Mouse (Mus musculus): ENCODE results near the gene Insr. TPM values are rescaled to one million over a fixed set of nuclear protein-coding genes. Genes with fewer than 3 reads are reported as not detected.
"Not testable (repeated sequence)": the region's sequence is repeated elsewhere in the genome, so short reads cannot be mapped to it uniquely, and the experiment has no call there.

The Insr gene
- 10 to 100 TPM; 53.7 to 56.4 TPM for total RNA-seq (2021)
- long read RNA-seq, experiment 1, partial matches to known transcripts: 0 of 6 reads
- long read RNA-seq, experiment 1, other reads (novel, unspliced or antisense): 6 of 6 reads
- long read RNA-seq, experiment 2, partial matches to known transcripts: 1 of 3 reads
- long read RNA-seq, experiment 2, other reads (novel, unspliced or antisense): 2 of 3 reads

DNA sequence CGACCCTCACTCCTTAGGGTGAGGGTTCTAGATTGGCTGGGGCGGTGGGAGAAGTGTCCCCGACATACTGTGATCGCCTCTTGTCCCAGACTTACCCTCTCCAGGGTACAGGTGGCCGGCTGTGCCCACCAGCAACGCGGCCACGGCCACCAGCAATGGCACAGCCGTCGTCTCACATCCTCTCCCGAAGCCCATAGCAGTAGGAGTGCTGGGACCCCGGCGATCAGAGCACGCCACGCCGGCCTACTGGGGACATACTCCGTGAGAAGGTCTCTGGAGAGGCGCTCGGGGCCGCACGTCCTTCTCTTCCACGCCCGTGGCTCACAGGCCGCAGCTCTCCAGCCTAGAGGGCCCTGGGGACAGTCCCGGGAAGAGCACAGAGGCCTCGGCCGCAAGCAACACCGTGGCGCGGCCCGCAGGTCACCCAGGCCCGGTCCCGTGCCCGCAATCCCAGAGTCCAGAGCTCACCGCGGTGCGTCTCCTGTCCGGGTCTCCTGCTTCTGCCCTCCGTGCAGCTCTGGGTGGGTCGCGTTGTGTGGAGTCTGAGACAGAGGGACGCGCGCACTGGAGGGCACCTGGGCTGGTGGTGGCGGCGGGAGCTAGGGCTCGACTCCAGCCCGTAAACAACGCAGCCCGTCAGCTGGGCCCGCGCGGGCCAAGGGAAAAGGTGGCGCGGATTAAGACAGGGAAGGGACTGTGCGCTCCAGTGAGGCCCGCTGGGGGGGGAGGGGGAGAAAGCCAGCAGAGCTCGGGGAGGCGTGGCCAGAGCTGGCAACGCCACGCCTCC lies at the start of gene Insr:
Gene Insr, minus strand, starts transcription at position 684 of the 787 bp plus-strand sequence.
- peak; percentile 96 for DNase-seq (ENCODE audit: low spot score)

DNA sequence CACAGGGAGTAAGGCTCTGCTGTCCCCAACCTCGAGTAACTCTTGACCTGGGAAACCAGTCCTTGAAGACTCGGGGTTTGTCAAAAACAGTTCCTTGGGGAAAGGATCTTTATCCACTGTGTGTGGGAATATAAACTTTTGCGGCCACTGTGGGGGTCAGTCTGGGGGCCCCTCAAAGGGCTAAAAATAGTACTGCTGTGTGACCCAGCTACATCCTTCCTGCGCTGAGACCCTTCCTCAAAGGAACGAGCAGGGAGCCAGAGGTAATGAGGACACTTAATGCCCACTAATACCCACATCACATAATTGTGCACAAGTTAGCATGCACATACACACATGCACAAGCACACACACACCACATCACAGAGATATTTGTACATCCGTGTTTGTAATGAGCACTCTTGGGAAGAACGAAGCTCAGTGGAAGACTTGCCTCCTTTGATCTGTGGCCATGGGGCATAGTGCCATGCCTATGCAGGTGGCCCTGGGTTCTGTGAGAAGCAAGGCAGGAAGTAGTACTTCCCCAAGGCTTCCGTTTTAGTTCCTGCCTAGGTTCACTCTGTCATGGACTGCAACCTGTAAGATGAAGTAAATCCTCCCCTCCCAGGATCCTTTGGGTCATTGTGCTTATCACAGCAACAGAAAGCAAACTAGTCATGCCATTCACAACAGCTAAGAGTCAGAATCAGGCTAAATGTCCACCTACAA lies 48.3 kb upstream of the Insr start:
- DNase-seq (ENCODE audit: low spot score): no peak

DNA sequence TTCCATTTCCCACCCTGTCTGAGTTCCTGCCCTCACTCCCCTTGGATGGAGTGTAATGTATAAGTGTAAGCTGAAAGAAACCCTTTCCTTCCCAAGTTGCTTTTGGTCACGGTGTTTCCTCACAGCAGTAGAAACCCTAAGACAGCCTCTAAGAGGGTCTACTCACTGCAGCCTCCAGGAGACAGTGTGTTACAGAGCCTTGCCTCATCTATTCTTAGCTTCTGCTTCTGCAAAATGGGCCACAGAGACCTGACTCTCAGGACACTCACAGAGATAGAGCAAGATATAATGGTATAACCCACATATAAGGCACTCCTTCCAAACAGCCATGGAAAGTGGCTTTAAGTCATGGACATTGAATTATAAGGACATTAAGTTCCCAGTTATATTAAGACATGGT lies 47.6 kb upstream of the Insr start:
- DNase-seq (ENCODE audit: low spot score): no peak

DNA sequence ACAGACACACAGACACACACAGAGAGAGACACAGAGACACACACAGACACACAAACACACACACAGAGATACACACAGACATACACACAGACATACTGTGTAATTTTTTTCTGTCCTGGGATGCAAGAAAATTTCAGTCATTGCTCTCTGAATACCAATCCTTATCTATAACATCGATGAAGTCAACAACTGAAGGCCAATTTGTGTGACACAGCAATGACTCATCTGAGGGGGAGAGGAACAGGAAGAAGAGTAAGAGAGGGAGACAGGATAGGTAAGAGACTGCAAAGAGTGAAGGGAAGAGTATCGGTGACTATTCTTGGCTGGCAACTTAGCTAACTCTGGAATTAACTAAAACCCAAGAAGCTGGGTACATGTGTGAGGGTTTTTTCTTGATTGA lies 44.8 kb upstream of the Insr start:
- no peak for DNase-seq (ENCODE audit: low spot score)

DNA sequence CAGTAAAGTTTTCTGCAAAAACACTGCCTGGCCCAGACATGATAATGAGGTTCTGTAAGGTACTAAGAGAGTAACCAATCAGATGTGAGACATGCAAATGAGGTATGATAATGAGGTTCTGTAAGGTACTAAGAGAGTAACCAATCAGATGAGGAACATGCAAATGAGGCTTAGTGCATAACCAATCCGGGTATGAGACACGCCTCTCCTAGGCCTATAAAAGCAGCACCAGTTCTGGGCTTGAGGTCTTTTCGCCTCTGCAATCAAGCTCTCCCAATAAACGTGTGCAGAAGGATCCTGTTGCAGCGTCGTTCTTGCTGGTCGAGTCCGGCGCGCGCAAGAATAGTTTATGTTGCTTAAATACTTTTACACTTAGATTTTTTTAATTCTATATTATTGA lies 39.9 kb upstream of the Insr start:
- DNase-seq (ENCODE audit: low spot score): not testable (repeated sequence)

DNA sequence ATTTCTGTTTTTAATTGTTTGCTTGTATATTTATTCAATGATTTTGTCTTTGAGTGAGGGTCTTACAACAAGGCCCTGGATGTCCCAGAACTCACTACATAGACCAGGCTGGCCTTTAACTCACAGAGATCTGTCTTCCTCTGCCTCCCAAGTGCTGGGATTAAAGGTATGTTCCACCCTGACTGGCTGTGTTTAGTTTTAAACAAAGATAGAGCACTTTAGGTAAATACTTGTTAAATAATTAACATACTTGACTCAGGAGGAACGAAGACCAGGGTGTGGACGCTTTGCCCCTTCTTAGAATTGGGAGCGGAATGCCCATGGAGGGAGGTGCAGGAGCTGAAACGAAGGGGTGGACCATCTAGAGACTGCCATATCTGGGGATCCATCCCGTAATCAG lies 37.2 kb upstream of the Insr start:
- no peak for DNase-seq (ENCODE audit: low spot score)

DNA sequence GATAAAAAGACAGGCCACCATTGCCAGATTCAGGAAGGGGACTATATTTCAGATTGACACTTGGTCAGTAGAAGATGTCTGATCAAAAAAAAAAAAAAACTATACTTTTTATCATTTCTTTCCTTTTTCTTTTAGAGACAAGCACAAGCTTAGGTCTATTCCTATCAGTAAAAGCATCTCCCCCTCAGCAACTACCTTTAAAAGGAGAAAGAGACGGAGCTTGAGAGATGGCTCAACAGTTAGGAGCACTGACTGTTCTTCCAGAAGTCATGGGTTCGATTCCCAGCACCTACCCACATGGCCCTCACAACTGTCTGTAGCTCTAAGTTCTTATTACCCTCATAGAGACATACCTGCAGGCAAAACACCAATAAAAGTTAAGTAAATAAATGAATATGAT lies 34.9 kb upstream of the Insr start:
- DNase-seq (ENCODE audit: low spot score): no peak

DNA sequence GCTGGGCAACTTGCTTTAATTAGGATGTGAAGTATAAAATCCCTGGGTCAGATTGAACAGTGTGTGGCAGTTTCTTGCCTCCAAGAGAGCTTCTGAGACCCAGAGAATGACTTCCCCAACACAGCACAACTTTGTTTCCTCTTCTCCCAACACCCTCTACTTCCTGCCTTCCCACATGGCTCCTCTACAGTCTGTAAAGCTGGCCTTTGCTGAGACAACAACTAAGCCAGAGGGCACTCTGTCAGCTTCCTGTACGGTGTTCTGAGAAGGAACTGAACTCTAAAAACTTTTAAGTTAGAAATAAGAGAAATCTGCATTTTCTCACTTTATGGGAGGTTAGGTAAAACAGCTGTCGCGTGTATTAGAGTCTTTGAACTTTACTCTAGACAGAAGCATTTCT lies 34.4 kb upstream of the Insr start:
- no peak for DNase-seq (ENCODE audit: low spot score)

DNA sequence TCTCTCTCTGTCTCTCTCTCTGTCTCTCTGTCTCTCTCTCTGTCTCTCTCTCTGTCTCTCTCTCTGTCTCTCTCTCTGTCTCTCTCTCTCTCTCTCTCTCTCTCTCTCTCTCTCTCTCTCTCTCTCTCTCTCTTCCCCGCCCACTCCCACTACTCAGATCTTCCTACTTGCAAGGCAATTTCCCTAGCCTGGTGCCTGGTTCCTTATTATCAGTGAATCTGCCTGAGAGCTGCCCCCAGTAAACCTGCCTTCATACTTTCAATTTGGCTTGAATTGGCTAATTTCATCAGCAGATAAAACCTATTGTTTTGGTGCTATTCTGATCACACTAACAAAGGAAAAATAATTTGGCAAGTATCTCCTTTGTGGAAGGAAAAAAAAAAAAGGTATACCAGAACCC lies 34.0 kb upstream of the Insr start:
- not testable (repeated sequence) for DNase-seq (ENCODE audit: low spot score)

DNA sequence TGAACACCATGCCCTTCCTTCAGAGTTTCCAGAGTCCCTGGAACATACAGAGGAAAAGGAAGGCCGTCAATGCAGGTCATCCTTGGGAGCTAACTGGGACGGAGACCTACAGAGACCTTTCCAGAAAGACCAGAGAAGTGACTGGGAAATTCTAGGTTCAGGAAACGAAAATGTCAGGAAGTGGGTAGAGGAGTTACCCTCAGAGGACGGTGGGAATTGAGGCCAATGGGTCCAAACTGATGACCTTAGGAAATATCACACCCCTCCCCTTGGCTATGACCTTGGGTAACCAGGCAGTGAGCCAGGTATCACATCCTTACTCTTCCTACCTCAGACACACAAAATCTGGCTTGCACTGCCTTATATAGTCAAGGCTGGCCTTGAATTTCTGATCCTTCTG lies 32.1 kb upstream of the Insr start:
- DNase-seq (ENCODE audit: low spot score): no peak

DNA sequence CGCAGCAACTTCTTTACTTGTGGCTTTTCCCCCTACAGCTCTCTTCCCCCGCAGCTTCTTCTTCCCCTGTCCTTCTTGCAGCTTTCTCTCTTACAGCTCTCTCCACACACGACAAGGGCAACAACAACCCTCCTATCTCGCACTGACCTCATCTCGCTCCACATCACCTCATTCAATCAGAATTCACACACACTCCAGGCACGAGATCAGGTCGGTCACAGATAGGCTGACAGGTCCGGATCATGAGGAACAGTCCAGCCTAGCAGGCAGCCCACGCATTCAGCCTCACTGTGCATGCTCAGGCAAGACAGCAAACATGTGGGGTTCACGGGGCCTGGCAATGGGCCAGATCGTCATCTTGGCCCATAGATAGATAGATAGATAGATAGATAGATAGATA lies 30.2 kb upstream of the Insr start:
- no peak for DNase-seq (ENCODE audit: low spot score)

DNA sequence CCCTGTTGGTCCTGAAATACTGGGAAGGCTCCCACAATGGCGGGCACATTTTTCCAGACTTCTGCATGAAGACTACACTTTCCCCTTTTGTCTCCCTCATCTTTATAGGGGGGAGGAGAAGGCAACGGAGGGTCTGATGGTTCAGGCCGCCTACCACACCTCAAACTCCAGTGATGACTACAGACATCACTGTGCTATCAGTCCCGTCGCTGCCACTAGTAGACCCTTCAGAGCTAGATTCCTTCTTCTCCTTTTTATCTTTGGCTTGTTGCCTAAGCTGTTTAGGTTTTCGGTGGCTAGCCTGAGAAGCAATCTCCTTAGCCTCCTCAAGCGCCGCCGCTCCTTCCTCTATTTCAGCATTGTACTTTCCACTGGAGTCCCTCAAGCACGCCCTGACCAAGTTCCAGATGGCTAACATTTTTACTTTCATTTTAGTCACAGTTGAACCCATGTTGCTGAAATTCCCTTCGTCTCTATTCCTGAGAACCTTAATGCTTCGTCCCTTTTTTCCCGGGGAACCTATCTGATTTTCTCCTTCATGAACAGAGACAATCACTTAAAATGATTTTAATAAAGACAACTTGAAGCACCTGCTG lies 28.9 kb upstream of the Insr start:
- DNase-seq (ENCODE audit: low spot score): not testable (repeated sequence)

DNA sequence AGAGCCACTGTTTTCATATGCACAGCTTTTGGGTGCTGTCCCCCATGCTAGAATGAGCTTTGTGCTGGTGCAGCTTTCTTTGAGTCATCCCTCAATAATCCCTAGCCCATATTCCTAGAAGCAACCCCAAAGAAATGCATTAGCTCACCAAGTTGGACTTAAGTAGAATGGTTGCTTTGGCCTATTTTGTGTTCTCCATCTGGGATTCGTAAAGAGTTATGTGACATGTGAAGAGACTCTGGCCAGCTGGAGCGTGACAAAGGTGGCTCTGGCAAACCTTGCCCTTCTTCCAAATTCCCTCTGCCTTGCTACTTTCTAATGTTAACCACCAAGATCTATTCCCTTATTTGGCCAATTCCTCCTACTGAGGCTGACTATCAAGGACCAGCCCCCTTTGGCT lies 22.7 kb upstream of the Insr start:
- DNase-seq (ENCODE audit: low spot score): no peak

DNA sequence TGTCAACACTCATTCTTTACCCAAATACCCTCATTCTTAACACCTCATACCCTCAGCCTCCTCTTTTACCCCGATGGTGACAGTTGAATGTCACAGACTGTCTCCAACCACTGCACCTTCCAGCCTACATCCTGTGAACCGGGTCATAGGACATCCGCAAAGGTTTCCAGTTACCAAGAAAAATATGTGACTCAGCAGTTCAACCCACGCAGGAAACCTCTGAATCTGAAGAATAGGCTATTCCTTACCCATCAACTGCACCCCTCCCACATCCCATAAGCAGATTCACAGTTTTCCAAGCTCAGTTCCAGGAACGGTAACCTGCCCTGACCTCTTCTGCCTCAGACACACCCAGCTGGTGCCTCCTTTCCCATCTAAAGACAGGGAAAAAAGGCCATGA lies 19.9 kb upstream of the Insr start:
- no peak for DNase-seq (ENCODE audit: low spot score)

DNA sequence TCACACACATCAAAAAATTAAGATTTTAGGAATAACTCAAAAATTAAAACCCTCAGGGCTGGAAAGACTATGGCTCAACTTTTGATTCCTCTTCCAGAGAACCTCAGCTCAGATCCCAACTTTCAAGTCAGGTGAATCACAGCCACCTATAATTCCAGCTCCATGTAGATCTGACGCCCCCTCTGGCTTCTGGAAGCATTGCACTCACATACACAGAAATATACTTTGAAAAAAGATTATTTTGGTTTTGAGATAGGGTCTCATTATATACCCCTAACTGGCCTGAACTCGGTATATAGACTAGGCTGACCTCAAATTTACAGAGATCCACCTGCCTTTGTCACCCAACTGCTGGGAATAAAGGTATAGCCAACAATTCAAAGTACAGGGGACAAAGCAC lies 6.4 kb upstream of the Insr start:
- no peak for DNase-seq (ENCODE audit: low spot score)

DNA sequence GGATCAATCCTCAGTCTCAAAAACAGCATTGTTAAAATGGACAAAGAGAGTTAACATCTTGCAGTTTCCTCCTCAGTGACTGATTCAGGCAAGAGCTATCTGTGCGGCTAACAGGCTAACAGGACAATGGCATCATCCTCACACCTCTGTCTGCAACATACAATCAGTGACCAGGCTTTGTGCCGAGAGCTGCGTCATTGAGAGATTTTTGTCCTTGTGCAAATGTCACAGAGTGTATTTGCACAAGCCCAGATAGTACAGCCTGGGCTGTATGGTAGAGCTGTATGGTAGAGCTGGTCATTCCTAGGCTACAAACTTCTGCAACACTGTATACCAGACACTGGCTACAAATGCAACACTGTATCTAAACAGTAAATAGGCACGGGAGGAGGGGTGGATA lies 5.2 kb upstream of the Insr start:
- DNase-seq (ENCODE audit: low spot score): no peak

DNA sequence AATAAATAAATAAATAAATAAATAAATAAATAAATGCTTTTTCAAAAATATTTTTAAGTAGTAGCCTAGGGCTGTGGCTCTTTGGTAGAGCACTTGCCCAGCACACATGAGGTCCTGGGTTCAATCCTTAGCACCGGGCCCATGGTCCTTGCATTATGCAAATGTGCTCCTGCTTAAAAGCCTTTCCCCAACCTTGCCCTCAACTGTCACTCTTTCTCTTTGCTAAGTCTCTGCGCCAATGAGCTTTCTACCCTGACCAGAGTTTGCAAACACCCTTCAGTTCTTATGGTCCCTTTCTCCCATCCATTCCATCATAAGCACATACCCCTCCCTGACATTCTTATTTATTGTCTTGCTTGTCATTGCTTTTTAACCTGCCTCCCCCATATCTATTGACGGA lies 1.9 kb upstream of the Insr start:
- no peak for DNase-seq (ENCODE audit: low spot score)

DNA sequence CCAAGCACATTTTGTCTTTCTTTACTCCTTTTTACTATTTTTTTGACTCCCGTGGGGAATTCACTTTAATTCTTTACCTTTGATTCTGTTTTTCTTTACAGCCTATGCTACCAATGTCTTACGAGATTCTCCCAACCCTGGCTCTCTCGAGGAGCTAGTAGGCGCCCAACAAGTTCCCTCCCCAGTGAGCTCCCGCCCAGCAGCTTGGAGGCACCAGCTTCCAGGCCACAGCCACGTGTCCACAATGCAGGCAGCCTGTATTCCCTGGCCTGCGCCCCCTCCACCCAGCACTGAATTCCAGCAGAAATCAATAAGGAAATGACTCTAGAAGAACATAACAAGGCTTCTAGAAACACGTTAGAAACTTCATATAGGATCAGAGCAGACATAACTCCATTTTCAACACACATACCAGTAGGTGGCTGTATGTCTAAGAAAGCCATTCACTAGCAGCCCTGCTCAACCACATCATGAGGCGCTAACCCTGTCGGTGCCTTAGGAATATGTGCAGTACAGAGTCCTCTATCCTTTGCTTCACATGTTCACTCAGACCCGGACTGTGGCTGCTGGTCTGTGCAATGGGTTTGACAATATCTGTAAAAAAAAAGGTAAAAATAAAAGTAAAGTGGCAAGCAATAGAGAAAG lies 971 bp upstream of the Insr start:
- DNase-seq (ENCODE audit: low spot score): no peak

DNA sequence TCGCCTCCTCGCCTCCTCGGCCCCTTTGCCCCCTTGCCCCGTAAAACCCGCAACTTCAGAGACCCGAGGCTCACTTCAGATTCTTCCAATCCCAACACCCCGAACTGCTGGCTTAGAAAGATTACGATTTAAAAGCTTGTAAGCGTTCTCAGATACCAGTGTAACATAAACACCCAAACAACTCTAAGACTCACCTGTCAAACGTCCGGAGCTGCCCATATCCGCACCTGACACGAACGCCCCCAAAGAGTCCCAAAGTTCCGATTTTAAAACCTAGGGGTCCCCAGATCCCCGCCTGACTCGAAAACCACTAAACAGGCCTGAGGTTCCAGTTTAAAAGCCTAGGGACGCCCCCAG lies 282 bp upstream of the Insr start:
- DNase-seq (ENCODE audit: low spot score): no peak

DNA sequence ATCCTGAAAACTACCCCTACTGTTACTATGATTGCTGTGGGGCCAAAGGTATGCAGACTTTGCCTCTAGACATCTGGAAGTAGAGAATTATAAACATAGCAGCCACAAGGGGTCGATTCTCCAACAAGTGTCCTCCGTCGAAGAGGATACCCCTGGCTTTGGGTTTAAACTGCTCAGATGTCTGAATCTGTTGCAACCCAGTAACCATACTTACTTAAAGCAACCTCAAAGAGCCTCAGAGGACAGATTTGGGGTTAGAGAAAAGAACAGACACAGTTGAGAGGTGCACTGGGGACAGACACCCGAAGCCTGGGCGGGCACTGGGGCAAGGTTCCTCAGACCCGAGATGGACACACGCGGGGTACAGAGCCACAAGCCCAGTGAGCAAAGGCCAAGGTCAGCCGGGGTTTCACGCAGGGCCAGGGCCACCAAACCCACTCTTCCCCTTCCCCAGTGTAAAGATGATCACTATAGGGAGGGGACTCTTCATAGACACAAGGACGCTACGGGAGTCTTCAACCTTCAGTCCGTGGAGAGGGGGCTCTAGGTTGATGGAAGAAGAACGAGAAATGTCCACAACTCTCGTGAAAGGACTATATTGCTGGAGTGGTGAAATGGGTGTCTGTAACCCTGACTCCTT lies 1.1 kb downstream of the Insr start:
- DNase-seq (ENCODE audit: low spot score): no peak

DNA sequence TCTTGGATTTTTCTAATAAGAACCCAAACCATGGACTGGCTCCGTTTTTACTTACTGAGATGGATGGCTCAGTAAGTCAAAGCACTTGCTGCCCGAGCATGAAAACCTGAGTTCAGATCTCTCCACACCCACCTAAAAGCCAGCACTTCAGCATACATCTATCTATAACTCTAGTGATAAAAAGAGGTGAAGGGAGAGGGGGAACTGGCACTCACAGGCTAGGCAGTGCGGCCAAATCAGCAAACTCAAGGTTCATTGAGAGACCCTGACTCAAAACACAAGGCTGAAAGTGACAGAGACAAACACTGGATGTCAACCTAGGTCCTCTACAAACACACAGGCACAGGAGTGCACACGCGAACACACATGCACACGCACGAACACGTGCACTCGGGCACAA lies 2.2 kb downstream of the Insr start:
- DNase-seq (ENCODE audit: low spot score): no peak

DNA sequence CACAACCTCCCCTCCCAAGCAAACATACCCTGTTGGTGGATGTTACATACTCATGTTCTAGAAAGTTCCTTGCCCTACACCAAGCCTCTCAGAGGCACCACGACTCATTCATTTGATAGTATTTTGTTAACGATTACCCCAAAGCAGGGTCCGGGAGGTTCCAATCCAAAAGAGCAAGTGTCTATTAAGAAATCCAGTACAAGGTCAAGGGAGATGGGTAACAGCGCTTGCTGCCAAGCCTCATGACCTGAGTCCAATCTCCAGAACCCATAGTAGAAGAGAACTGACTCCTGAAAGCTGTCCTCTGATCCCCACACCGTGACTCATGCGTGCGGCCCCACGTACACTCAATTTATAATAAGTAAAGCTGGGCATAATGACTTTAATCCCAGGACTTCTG lies 3.4 kb downstream of the Insr start:
- no peak for DNase-seq (ENCODE audit: low spot score)

Measured in gastrocnemius, adult 18-20 months (tissue).